Mouse (Mus musculus) MEL (cell line): ENCODE data around the gene Yjefn3.

ENCODE experiments used
- MAZ ChIP-seq: IDR thresholded peaks from 2 replicates; pipeline ENCODE4 v1.6.1; 2012; ENCODE audit warnings: low read depth, mild to moderate bottlenecking, inconsistent platforms, low read length, improper control_type of control experiment
- POLR2AphosphoS2 ChIP-seq: IDR thresholded peaks from 2 replicates; pipeline ENCODE4 v1.6.1; 2011; ENCODE audit warnings: low read length, improper control_type of control experiment
- TAL1 ChIP-seq: IDR thresholded peaks from 2 replicates; pipeline ENCODE4 v1.6.1; 2012; ENCODE audit warnings: mild to moderate bottlenecking, inconsistent platforms, low read length, moderate library complexity, mixed read lengths
- UBTF ChIP-seq: IDR thresholded peaks from 2 replicates; pipeline ENCODE4 v1.6.1; 2012; ENCODE audit warnings: low read depth, mild to moderate bottlenecking, inconsistent platforms, low read length, improper control_type of control experiment, moderate library complexity, borderline replicate concordance; ENCODE audit not compliant: insufficient read depth

DNA sequence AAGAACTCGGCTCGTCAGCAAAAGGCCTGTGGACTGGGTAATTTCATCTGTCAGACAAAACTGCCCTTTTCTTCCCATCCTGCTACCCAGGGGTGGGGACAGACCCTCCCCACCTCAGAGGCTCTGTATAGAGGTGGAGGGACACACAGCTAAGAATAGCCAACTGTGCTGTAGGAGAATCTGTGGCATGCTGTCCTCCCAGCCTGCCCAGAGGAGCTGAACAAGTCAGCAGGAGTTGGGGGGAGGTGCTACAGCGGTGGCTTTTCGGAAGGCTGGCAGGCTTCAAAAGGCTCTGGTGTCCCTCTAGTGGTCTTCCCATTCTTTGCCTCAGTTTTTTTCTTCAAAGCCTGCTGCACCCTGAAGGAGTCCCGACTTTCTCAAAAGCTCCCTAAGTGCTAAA, 13.2 kb upstream of the Yjefn3 start:
- TF ChIP-seq TAL1 (no peak), UBTF (no peak), POLR2AphosphoS2 (no peak), MAZ (no peak)
